Mouse (Mus musculus) testis, adult 2 months (tissue): ENCODE data around the gene Vangl1. TPM values are rescaled to one million over a fixed set of nuclear protein-coding genes. Genes with fewer than 3 reads are reported as not detected.

Experiments
- H3K27ac ChIP-seq: fragments of 200-500 bp; 2 replicates; pipeline ENCODE4 v1.5.1; 2012; ENCODE audit warnings: low read depth, low read length; ENCODE audit not compliant: control insufficient read depth, insufficient read depth
- H3K27me3 ChIP-seq: fragments of 200-500 bp; 2 replicates; pipeline ENCODE4 v1.6.1; 2012; ENCODE audit warnings: mild to moderate bottlenecking, low read length, moderate library complexity; ENCODE audit not compliant: control insufficient read depth, insufficient read depth
- H3K36me3 ChIP-seq: fragments of 200-500 bp; 2 replicates; pipeline ENCODE4 v1.6.1; 2012; ENCODE audit warnings: mild to moderate bottlenecking, low read length; ENCODE audit not compliant: control insufficient read depth, insufficient read depth
- H3K4me1 ChIP-seq: fragments of 200-500 bp; 2 replicates; pipeline ENCODE4 v1.6.1; 2012; ENCODE audit warnings: low read length; ENCODE audit not compliant: control insufficient read depth, insufficient read depth
- H3K4me3 ChIP-seq: fragments of 200-500 bp; 2 replicates; pipeline ENCODE4 v1.5.1; 2012; ENCODE audit warnings: low read depth, mild to moderate bottlenecking, low read length, moderate library complexity, mixed read lengths; ENCODE audit not compliant: control insufficient read depth
- CTCF ChIP-seq: fragments of 200-500 bp; IDR thresholded peaks from 2 replicates; pipeline ENCODE4 v1.5.1; 2012; ENCODE audit warnings: low read depth, mild to moderate bottlenecking, inconsistent platforms, low read length, moderate library complexity; ENCODE audit not compliant: control insufficient read depth, insufficient read depth, insufficient replicate concordance
- POLR2A ChIP-seq: fragments of 200-500 bp; IDR thresholded peaks from 2 replicates; pipeline ENCODE4 v1.6.1; 2012; ENCODE audit warnings: low read depth, mild to moderate bottlenecking, inconsistent platforms, low read length, moderate library complexity; ENCODE audit not compliant: control insufficient read depth
- polyA plus RNA-seq: library from polyadenylated mRNA; depleted of rRNA; stranded (reverse); fragments of >200 nt; gene quantifications from 2 replicates; pipeline ENCODE4 v1.2.3, GENCODE M21; 2012

Vangl1 gene
- polyA plus RNA-seq, 1 experiment: 1.3 TPM

- no peaks in the 10 kb centered on the region for H3K4me1 ChIP-seq
- no peaks in the 10 kb centered on the region for H3K36me3 ChIP-seq
- H3K27ac ChIP-seq: no peak overlapping the region
- TF ChIP-seq CTCF (no peak), POLR2A (no peak)
- no peak overlapping the region for H3K4me3 ChIP-seq
- no peaks in the 10 kb centered on the region for H3K27me3 ChIP-seq
Observed at GRCm38 (mm10) chr3:102141451-102141850, 63.0 kb downstream of the Vangl1 start.

DNA sequence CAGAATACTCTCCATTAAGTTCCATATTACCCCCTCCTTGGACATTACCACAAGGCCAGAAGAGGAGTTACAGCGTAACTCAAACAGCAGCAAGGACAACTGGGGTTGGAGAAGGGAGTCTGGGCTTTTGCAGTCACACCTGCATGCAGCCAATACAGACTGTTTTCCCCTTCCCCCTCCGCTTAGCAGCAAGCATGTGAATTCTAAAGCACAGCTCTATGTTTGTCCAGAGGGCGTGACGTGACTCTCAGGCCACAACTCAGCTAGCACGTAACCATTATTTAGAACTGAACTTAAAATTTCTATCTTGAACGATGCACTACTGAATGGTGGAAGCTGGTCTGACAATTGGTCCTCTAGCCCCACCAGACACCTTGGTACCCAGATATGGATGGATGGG lies 63.9 kb downstream of the Vangl1 start:
- H3K36me3 ChIP-seq: no peaks in the 10 kb centered on the region

DNA sequence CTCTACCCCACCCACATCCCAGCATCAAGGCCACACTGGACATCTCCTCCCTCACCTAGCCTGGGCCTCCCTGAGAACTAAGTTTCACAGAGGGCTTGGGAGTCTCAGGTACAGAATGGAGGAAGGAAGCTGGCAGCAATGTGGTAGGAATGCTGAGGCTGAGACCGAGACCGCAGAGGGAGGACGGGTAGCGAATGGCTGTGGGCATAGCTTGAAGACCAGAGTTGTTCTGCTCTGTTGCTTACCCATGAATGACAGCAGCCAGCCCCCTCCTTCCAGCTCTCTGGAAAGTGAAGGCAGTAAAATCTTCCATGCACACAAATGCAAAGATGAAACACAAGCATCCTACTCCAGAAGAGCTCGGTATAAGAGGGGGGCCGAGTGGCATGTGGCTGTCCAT lies 65.6 kb downstream of the Vangl1 start:
- Histone ChIP-seq H3K4me3 (no peak overlapping the region), H3K27ac (no peak overlapping the region), H3K4me1 (no peaks in the 10 kb centered on the region), H3K27me3 (no peaks in the 10 kb centered on the region), H3K36me3 (no peaks in the 10 kb centered on the region)
- TF ChIP-seq POLR2A (no peak), CTCF (no peak)

More for the DNA sequence above, 63.9 kb downstream of the Vangl1 start:
- no peak overlapping the region for H3K4me3 ChIP-seq
- H3K27me3 ChIP-seq: no peaks in the 10 kb centered on the region
- H3K27ac ChIP-seq: no peak overlapping the region
- H3K4me1 ChIP-seq: no peaks in the 10 kb centered on the region
- TF ChIP-seq POLR2A (no peak), CTCF (no peak)

GRCm38 (mm10) chr3:102137158-102137557 lies 67.3 kb downstream of the Vangl1 start:
- TF ChIP-seq CTCF: no peak
- no peak for TF ChIP-seq POLR2A
- Histone ChIP-seq H3K27me3 (no peaks in the 10 kb centered on the region), H3K4me3 (no peak overlapping the region), H3K27ac (no peak overlapping the region), H3K36me3 (no peaks in the 10 kb centered on the region), H3K4me1 (no peaks in the 10 kb centered on the region)

- Histone ChIP-seq H3K36me3 (no peaks in the 10 kb centered on the region), H3K27me3 (no peaks in the 10 kb centered on the region), H3K4me1 (no peaks in the 10 kb centered on the region), H3K27ac (no peak overlapping the region), H3K4me3 (no peak overlapping the region)
- TF ChIP-seq POLR2A: no peak
- no peak for TF ChIP-seq CTCF
Observed at GRCm38 (mm10) chr3:102135389-102136113, 68.9 kb downstream of the Vangl1 start.

DNA sequence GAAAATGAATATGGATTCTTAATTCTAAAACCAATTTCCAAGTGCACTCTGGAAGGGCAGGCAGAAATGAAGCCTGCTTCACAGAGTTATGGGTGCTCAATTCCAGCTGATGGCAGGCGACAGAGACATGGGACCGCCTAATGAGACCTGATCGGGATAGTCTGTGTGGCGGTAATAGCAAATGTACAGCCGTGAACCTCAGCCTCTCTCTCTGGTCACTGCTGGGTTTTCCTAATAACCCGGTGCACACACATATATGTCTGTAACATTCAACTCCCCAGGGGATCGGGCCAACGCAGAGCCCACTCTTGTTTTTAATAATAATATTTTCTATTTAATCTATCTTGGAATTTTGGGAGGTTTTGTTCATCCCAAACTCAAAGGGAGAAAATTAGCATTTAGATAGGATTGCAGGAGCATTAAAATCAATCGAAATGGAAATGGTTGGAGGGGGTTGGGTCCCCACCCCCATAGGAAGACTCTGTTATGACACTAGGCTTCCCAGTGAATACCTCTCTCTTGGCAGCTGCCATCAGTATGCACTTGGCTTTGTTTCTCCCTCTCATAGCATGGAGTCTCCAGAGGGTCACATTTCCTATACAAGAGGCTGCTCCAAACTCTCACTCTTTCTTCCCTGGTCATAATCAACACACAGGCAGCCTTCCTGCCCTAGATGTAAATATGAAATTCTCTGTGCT lies 72.7 kb downstream of the Vangl1 start:
- no peak overlapping the region for H3K4me3 ChIP-seq
- TF ChIP-seq CTCF: no peak
- no peak for TF ChIP-seq POLR2A
- H3K36me3 ChIP-seq: no peaks in the 10 kb centered on the region
- H3K4me1 ChIP-seq: no peaks in the 10 kb centered on the region
- no peak overlapping the region for H3K27ac ChIP-seq
- no peaks in the 10 kb centered on the region for H3K27me3 ChIP-seq

DNA sequence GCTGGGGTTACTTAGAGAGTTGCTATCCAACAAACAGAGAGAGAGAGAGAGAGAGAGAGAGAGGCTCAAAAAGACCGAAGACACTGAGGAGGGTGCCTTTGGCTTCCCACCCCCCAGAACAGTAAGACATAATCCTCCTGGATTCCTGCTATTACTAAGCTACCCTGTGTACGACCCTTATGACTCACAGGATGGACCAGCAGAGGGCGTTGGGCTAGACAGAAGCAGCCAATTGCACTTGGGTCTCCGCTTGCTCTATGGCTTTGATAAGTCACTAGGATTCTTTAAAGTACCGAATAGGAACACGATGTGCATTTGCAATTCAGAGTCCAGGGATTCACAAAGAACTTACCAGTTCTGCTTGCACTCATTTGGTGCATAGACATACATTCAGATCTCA lies 74.0 kb downstream of the Vangl1 start:
- TF ChIP-seq CTCF (no peak; the same call in 1 of the 2 replicates), POLR2A (no peak)
- no peak overlapping the region for H3K4me3 ChIP-seq
- H3K27me3 ChIP-seq: no peaks in the 10 kb centered on the region
- H3K27ac ChIP-seq: no peak overlapping the region
- H3K36me3 ChIP-seq: no peaks in the 10 kb centered on the region
- H3K4me1 ChIP-seq: no peaks in the 10 kb centered on the region
